ENCODE assay signal across 19 mouse cellular contexts in genomic region chr7:76229311-76229937, GRCm38 (mm10). TPM values are rescaled to one million over a fixed set of nuclear protein-coding genes. Genes with fewer than 3 reads are reported as not detected.
DNase-seq lines count a peak whose midpoint lies in the region; ATAC-seq lines count a peak whose summit lies in the region.
"Had no signal": no experiment of that assay in that cellular context is flagged by ENCODE, and none has a peak within 500 bp of the region (broad histone marks: within the 10 kb centered on the region; RNA-seq: fewer than 3 reads in every experiment).

Gene Agbl1 (plus strand): TSS chr7:76229887.

- no peaks in the 10 kb centered on the region for H3K9me3 ChIP-seq in hindbrain, embryonic 13.5 days
- H3K9me3 ChIP-seq in hindbrain, embryonic 11.5 days (ENCODE audit: control insufficient read depth, low read length), result no peaks in the 10 kb centered on the region
- no peaks in the 10 kb centered on the region for H3K9me3 ChIP-seq in midbrain, embryonic 14.5 days (ENCODE audit: control insufficient read depth, low read length)
- no peaks in the 10 kb centered on the region for H3K9me3 ChIP-seq in midbrain, embryonic 13.5 days
- H3K9me3 ChIP-seq in forebrain, embryonic 14.5 days (replicated peaks; ENCODE audit: control insufficient read depth, low read length), result no peaks in the 10 kb centered on the region
- H3K9me3 ChIP-seq: stomach, embryonic 15.5 days had no signal

- ATAC-seq in hindbrain, embryonic 13.5 days (ENCODE audit: low FRiP score), result no peak
- no peak for ATAC-seq in hindbrain, embryonic 11.5 days (ENCODE audit: low FRiP score)
- ATAC-seq in midbrain, embryonic 14.5 days (ENCODE audit: low FRiP score, low TSS enrichment), result no peak
- ATAC-seq in midbrain, embryonic 13.5 days, result no peak
- ATAC-seq in forebrain, embryonic 14.5 days, result no peak
- ATAC-seq: forebrain, embryonic 16.5 days; intestine, embryonic 16.5 days; liver, postnatal 0 days had no signal

- peaks cover 4% of the 10 kb centered on the region; the same call in 1 of the 2 replicates for H3K4me1 ChIP-seq in hindbrain, embryonic 13.5 days (replicated peaks)
- H3K4me1 ChIP-seq in hindbrain, embryonic 11.5 days (replicated peaks; ENCODE audit: control insufficient read depth, insufficient read depth, low read length), result no peaks in the 10 kb centered on the region
- H3K4me1 ChIP-seq in midbrain, embryonic 14.5 days (ENCODE audit: control insufficient read depth, insufficient read depth, low read length), result no peaks in the 10 kb centered on the region
- no peaks in the 10 kb centered on the region for H3K4me1 ChIP-seq in midbrain, embryonic 13.5 days (replicated peaks)
- H3K4me1 ChIP-seq in forebrain, embryonic 14.5 days (ENCODE audit: control insufficient read depth, insufficient read depth, low read length), result no peaks in the 10 kb centered on the region
- H3K4me1 ChIP-seq: stomach, embryonic 15.5 days had no signal

- intact Hi-C loops in gastrocnemius, postnatal 14 days (cut with DNase I; ENCODE audit: low total_unique reads), result no loop called here

- no peak within 1 kb of the TSS for H3K9ac ChIP-seq in hindbrain, embryonic 13.5 days
- no peak within 1 kb of the TSS for H3K9ac ChIP-seq in hindbrain, embryonic 11.5 days (ENCODE audit: low read depth, low read length)
- H3K9ac ChIP-seq in midbrain, embryonic 14.5 days (replicated peaks; ENCODE audit: low read length), result no peak within 1 kb of the TSS
- H3K9ac ChIP-seq in midbrain, embryonic 13.5 days (replicated peaks), result no peak within 1 kb of the TSS
- no peak within 1 kb of the TSS for H3K9ac ChIP-seq in forebrain, embryonic 14.5 days (ENCODE audit: low read length)
- H3K9ac ChIP-seq: liver, postnatal 0 days; stomach, embryonic 15.5 days had no signal

- H3K36me3 ChIP-seq in hindbrain, embryonic 13.5 days, result no peaks in the 10 kb centered on the region
- no peaks in the 10 kb centered on the region for H3K36me3 ChIP-seq in hindbrain, embryonic 11.5 days (ENCODE audit: control insufficient read depth, insufficient read depth, low read length)
- H3K36me3 ChIP-seq in midbrain, embryonic 14.5 days (ENCODE audit: control insufficient read depth, insufficient read depth, low read length), result no peaks in the 10 kb centered on the region
- no peaks in the 10 kb centered on the region for H3K36me3 ChIP-seq in midbrain, embryonic 13.5 days
- no peaks in the 10 kb centered on the region for H3K36me3 ChIP-seq in forebrain, embryonic 14.5 days (ENCODE audit: control insufficient read depth, insufficient read depth, low read length)
- H3K36me3 ChIP-seq: stomach, embryonic 15.5 days had no signal

- WGBS in hindbrain, embryonic 13.5 days, result 67% methylated on average over 7 of the region's 7 CpGs
- WGBS in hindbrain, embryonic 11.5 days, result 51% methylated on average over 7 of the region's 7 CpGs
- WGBS in midbrain, embryonic 14.5 days, result 67% methylated on average over 7 of the region's 7 CpGs
- 63% methylated on average over 7 of the region's 7 CpGs for WGBS in midbrain, embryonic 13.5 days
- 71% methylated on average over 7 of the region's 7 CpGs for WGBS in forebrain, embryonic 14.5 days

- peak within 1 kb of the TSS; percentile 18; the same call in 1 of the 2 replicates for H3K27ac ChIP-seq in hindbrain, embryonic 13.5 days
- no peak within 1 kb of the TSS for H3K27ac ChIP-seq in hindbrain, embryonic 11.5 days (ENCODE audit: low read depth, low read length)
- peak within 1 kb of the TSS; percentile 52; the same call in 1 of the 2 replicates for H3K27ac ChIP-seq in midbrain, embryonic 14.5 days (replicated peaks; ENCODE audit: low read depth, low read length)
- H3K27ac ChIP-seq in midbrain, embryonic 13.5 days, result no peak within 1 kb of the TSS
- H3K27ac ChIP-seq in forebrain, embryonic 14.5 days (ENCODE audit: low read depth, low read length), result no peak within 1 kb of the TSS
- H3K27ac ChIP-seq: stomach, embryonic 15.5 days had no signal

- H3K4me3 ChIP-seq in hindbrain, embryonic 13.5 days, result no peak within 1 kb of the TSS
- no peak within 1 kb of the TSS for H3K4me3 ChIP-seq in hindbrain, embryonic 11.5 days (ENCODE audit: low read depth, low read length)
- H3K4me3 ChIP-seq in midbrain, embryonic 14.5 days (replicated peaks; ENCODE audit: low read depth, low read length), result no peak within 1 kb of the TSS
- H3K4me3 ChIP-seq in midbrain, embryonic 13.5 days (replicated peaks), result no peak within 1 kb of the TSS
- H3K4me3 ChIP-seq in forebrain, embryonic 14.5 days (ENCODE audit: low read depth, low read length), result no peak within 1 kb of the TSS
- H3K4me3 ChIP-seq: erythroblast, embryonic 14.5 days; stomach, embryonic 15.5 days had no signal

- H3K27me3 ChIP-seq in hindbrain, embryonic 13.5 days, result no peaks in the 10 kb centered on the region
- no peaks in the 10 kb centered on the region for H3K27me3 ChIP-seq in hindbrain, embryonic 11.5 days (ENCODE audit: control insufficient read depth, insufficient read depth, low read length)
- no peaks in the 10 kb centered on the region for H3K27me3 ChIP-seq in midbrain, embryonic 14.5 days (ENCODE audit: control insufficient read depth, insufficient read depth, low read length)
- H3K27me3 ChIP-seq in midbrain, embryonic 13.5 days, result no peaks in the 10 kb centered on the region
- H3K27me3 ChIP-seq in forebrain, embryonic 14.5 days (replicated peaks; ENCODE audit: control insufficient read depth, insufficient read depth, low read length), result no peaks in the 10 kb centered on the region
- H3K27me3 ChIP-seq: stomach, embryonic 15.5 days had no signal

- H3K4me2 ChIP-seq in hindbrain, embryonic 13.5 days, result no peak within 1 kb of the TSS
- no peak within 1 kb of the TSS for H3K4me2 ChIP-seq in hindbrain, embryonic 11.5 days (replicated peaks; ENCODE audit: low read depth, low read length)
- H3K4me2 ChIP-seq in midbrain, embryonic 14.5 days (ENCODE audit: low read length), result no peak within 1 kb of the TSS
- no peak within 1 kb of the TSS for H3K4me2 ChIP-seq in midbrain, embryonic 13.5 days (replicated peaks)
- H3K4me2 ChIP-seq in forebrain, embryonic 14.5 days (ENCODE audit: low read length), result no peak within 1 kb of the TSS
- H3K4me2 ChIP-seq: heart, embryonic 11.5 days; stomach, embryonic 15.5 days had no signal

- DNase-seq in hindbrain, embryonic 11.5 days (ENCODE audit: low spot score), result no peak
- no peak for DNase-seq in midbrain, embryonic 14.5 days
- peak; percentile 61 for DNase-seq in gastrocnemius, postnatal 14 days
- DNase-seq in skeletal muscle tissue, adult 2 months (ENCODE audit: low read depth, low spot score), result peak; percentile 89
- DNase-seq in forebrain, embryonic 14.5 days (ENCODE audit: low spot score), result no peak
- DNase-seq: adrenal gland, adult 8-10 months; B cell, adult 2 months; cerebellum, adult 11-12 months; cerebellum, postnatal 25 days; kidney, postnatal 10 days; liver; liver, postnatal 0 days had no signal

RNA-seq across cellular contexts. Expression of gene Agbl1, which starts in this region (rescaled TPM):
- 0.13 TPM in 1 of 2 replicates, not detected in the other for polyA plus RNA-seq in hindbrain, embryonic 13.5 days (2015; fragmentation: Nextera tagmentation; extraction: Ambion mirVana)
- polyA plus RNA-seq in hindbrain, embryonic 11.5 days (2014; fragmentation: Nextera tagmentation; extraction: Ambion mirVana), result 0.15 and 0.28 TPM in 2 replicates
- polyA plus RNA-seq in midbrain, embryonic 14.5 days (2014; fragmentation: Nextera tagmentation; extraction: Ambion mirVana), result 0.11 and 0.16 TPM in 2 replicates
- 0.09 and 0.11 TPM in 2 replicates for polyA plus RNA-seq in midbrain, embryonic 13.5 days (2015; fragmentation: Nextera tagmentation; extraction: Ambion mirVana)
- 1 to 10 TPM; 9.4 to 9.7 TPM for total RNA-seq in gastrocnemius, postnatal 14 days (2021)
- polyA plus RNA-seq in forebrain, embryonic 14.5 days (2014; fragmentation: Nextera tagmentation; extraction: Ambion mirVana), result 0.09 and 0.48 TPM in 2 replicates
- total RNA-seq: adrenal gland, adult 8-10 months had no signal
- polyA plus RNA-seq: erythroblast, embryonic 14.5 days; heart, embryonic 11.5 days; intestine, embryonic 16.5 days; stomach, embryonic 15.5 days had no signal

Comparison
In these comparisons a context has a peak if more than half of its experiments do, and no peak if none do; other contexts are left out.
1. H3K27ac ChIP-seq: peak in hindbrain, embryonic 13.5 days (single experiment) and midbrain, embryonic 14.5 days (single experiment); none in hindbrain, embryonic 11.5 days (single experiment), midbrain, embryonic 13.5 days (single experiment) and forebrain, embryonic 14.5 days (single experiment).
2. DNase-seq: peak in gastrocnemius, postnatal 14 days (single experiment) and skeletal muscle tissue, adult 2 months (single experiment); none in hindbrain, embryonic 11.5 days (single experiment), midbrain, embryonic 14.5 days (single experiment) and forebrain, embryonic 14.5 days (single experiment).